Mouse (Mus musculus) inflammation-experienced regulatory T-cells, adult 16 weeks (primary cell): ENCODE measurements around the gene Olfr555. TPM values are rescaled to one million over a fixed set of nuclear protein-coding genes. Genes with fewer than 3 reads are reported as not detected.

ENCODE experiments used
- polyA plus RNA-seq: library from polyadenylated mRNA; unstranded; fragments of 100-300 nt; shearing (Covaris generic); gene quantifications from one replicate; pipeline ENCODE4 v1.2.1, GENCODE M21; 2017

The Olfr555 gene
- not detected for polyA plus RNA-seq

GRCm38 (mm10) chr7:102658523-102658922 lies at the start of gene Olfr555:
Gene Olfr555 (plus strand): TSS chr7:102658823.

GRCm38 (mm10) chr7:102618118-102618517 lies 40.5 kb upstream of the Olfr555 start, which contains the start of gene Olfr553:
Gene Olfr553 (minus strand): TSS chr7:102618218.

GRCm38 (mm10) chr7:102638132-102638531 lies 20.5 kb upstream of the Olfr555 start, which contains the start of gene Olfr554:
Gene Olfr554 (plus strand): TSS chr7:102638432.

GRCm38 (mm10) chr7:102664599-102664998 lies 6.0 kb downstream of the Olfr555 start, which contains the start of gene Olfr556:
Gene Olfr556 (plus strand): TSS chr7:102664899.

GRCm38 (mm10) chr7:102686944-102687501 lies 28.4 kb downstream of the Olfr555 start, which contains the start of gene Trim68:
Gene Trim68 (minus strand): TSS chr7:102687327.

GRCm38 (mm10) chr7:102695358-102696125 lies 36.9 kb downstream of the Olfr555 start, which contains the start of gene Olfr557:
Gene Olfr557 (plus strand): TSS chr7:102695910.

GRCm38 (mm10) chr7:102701915-102702314 lies 43.3 kb downstream of the Olfr555 start, which contains the start of gene Olfr558:
Gene Olfr558 (plus strand): TSS chr7:102702215.

Other genes starting within 250 kb of the Olfr555 start
- 61.1 TPM for gene Rrm1, start 217.1 kb upstream of the Olfr555 start, polyA plus RNA-seq
- gene Olfr543, start 177.1 kb upstream of the Olfr555 start, polyA plus RNA-seq = not detected
- 0.09 TPM for gene Olfr544, start 170.5 kb upstream of the Olfr555 start, polyA plus RNA-seq
- gene Olfr545, start 159.2 kb upstream of the Olfr555 start, polyA plus RNA-seq = not detected
- gene Olfr547, start 124.1 kb upstream of the Olfr555 start, polyA plus RNA-seq = not detected
- not detected for gene Olfr548-ps1, start 117.9 kb upstream of the Olfr555 start, polyA plus RNA-seq
- not detected for gene Olfr549, start 109.0 kb upstream of the Olfr555 start, polyA plus RNA-seq
- gene Trim21, start 93.3 kb upstream of the Olfr555 start, polyA plus RNA-seq = 132 TPM
- gene Olfr550, start 87.4 kb upstream of the Olfr555 start, polyA plus RNA-seq = not detected
- not detected for gene Olfr551, start 66.9 kb upstream of the Olfr555 start, polyA plus RNA-seq
- not detected for gene Olfr552, start 61.1 kb upstream of the Olfr555 start, polyA plus RNA-seq
- not detected for gene Olfr553, start 40.6 kb upstream of the Olfr555 start, polyA plus RNA-seq
- not detected for gene Olfr554, start 20.4 kb upstream of the Olfr555 start, polyA plus RNA-seq
- gene Olfr556, start 6.1 kb downstream of the Olfr555 start, polyA plus RNA-seq = not detected
- gene Trim68, start 28.5 kb downstream of the Olfr555 start, polyA plus RNA-seq = 22.3 TPM
- not detected for gene Olfr557, start 37.1 kb downstream of the Olfr555 start, polyA plus RNA-seq
- not detected for gene Olfr558, start 43.4 kb downstream of the Olfr555 start, polyA plus RNA-seq
- gene Olfr33, start 60.2 kb downstream of the Olfr555 start, polyA plus RNA-seq = not detected
- not detected for gene Olfr559, start 68.7 kb downstream of the Olfr555 start, polyA plus RNA-seq
- not detected for gene Olfr560, start 100.5 kb downstream of the Olfr555 start, polyA plus RNA-seq
- gene Olfr78, start 100.6 kb downstream of the Olfr555 start, polyA plus RNA-seq = not detected
- not detected for gene Olfr561, start 112.4 kb downstream of the Olfr555 start, polyA plus RNA-seq
- not detected for gene Olfr564, start 144.7 kb downstream of the Olfr555 start, polyA plus RNA-seq
- not detected for gene Olfr566, start 199.9 kb downstream of the Olfr555 start, polyA plus RNA-seq
- not detected for gene Olfr568, start 218.3 kb downstream of the Olfr555 start, polyA plus RNA-seq
- gene Olfr569, start 232.1 kb downstream of the Olfr555 start, polyA plus RNA-seq = not detected
- not detected for gene Olfr570, start 235.8 kb downstream of the Olfr555 start, polyA plus RNA-seq